Mouse (Mus musculus) hindbrain, embryonic 10.5 days (tissue): ENCODE results near the gene Gemin7. TPM values are rescaled to one million over a fixed set of nuclear protein-coding genes. Genes with fewer than 3 reads are reported as not detected.

Experiments
- DNase-seq: peaks from one replicate; pipeline ENCODE4 v3.0.0-alpha.2; 2017; ENCODE audit warnings: low spot score
- H3K27ac ChIP-seq: fragments of 300-500 bp; sonication (generic); 2 replicates; pipeline ENCODE4 v1.5.1; 2016; ENCODE audit warnings: mild to moderate bottlenecking, moderate library complexity
- H3K27me3 ChIP-seq: fragments of 300-500 bp; sonication (generic); 2 replicates; pipeline ENCODE4 v1.6.1; 2016; ENCODE audit warnings: mild to moderate bottlenecking; ENCODE audit not compliant: poor library complexity, insufficient read depth, severe bottlenecking
- H3K36me3 ChIP-seq: fragments of 300-500 bp; sonication (generic); 2 replicates; pipeline ENCODE4 v1.6.1; 2016; ENCODE audit warnings: mild to moderate bottlenecking, moderate library complexity
- H3K4me1 ChIP-seq: fragments of 300-500 bp; sonication (generic); replicated peaks from 2 replicates; pipeline ENCODE4 v1.6.1; 2016; ENCODE audit warnings: mild to moderate bottlenecking
- H3K4me3 ChIP-seq: fragments of 300-500 bp; sonication (generic); 2 replicates; pipeline ENCODE4 v1.5.1; 2016; ENCODE audit warnings: mild to moderate bottlenecking, moderate library complexity
- H3K9me3 ChIP-seq: fragments of 300-500 bp; sonication (generic); 2 replicates; pipeline ENCODE4 v1.6.1; 2016; ENCODE audit warnings: mild to moderate bottlenecking, moderate library complexity
- WGBS: fragments of 180-500 bp; shearing (Covaris S2); methylation state at CpG from one replicate; pipeline ENCODE4 v1.1.7; 2016; 5-methylcytosine and 5-hydroxymethylcytosine counted together
- polyA plus RNA-seq: library from polyadenylated mRNA; unstranded; fragments of >200 nt; fragmentation: Nextera tagmentation; extraction: Ambion mirVana; gene quantifications from 2 replicates; pipeline ENCODE4 v1.2.1, GENCODE M21; 2016

Gene Gemin7
- polyA plus RNA-seq, 1 experiment from 2014 or later, result 188 TPM

- Histone ChIP-seq H3K36me3 (peaks cover 47% of the 10 kb centered on the region), H3K27me3 (no peaks in the 10 kb centered on the region), H3K27ac (no peak overlapping the region), H3K9me3 (no peaks in the 10 kb centered on the region), H3K4me1 (peaks cover 31% of the 10 kb centered on the region), H3K4me3 (peak overlapping the region; percentile 99)
- WGBS, result 84% methylated on average over 12 of the region's 12 CpGs
- DNase-seq, result no peak
Observed at GRCm38 (mm10) chr7:19603055-19603454, 25.7 kb upstream of the Gemin7 start.

- no peak for DNase-seq
- Histone ChIP-seq H3K4me1 (peaks cover 31% of the 10 kb centered on the region), H3K36me3 (peaks cover 70% of the 10 kb centered on the region)
Observed at GRCm38 (mm10) chr7:19600562-19600961, 23.2 kb upstream of the Gemin7 start.

GRCm38 (mm10) chr7:19593061-19593730 lies 15.8 kb upstream of the Gemin7 start:
- peaks cover 98% of the 10 kb centered on the region for H3K36me3 ChIP-seq
- 93% methylated on average over 10 of the region's 10 CpGs for WGBS
- no peaks in the 10 kb centered on the region for H3K4me1 ChIP-seq
- H3K27ac ChIP-seq, result no peak overlapping the region
- H3K4me3 ChIP-seq, result no peak overlapping the region
- no peaks in the 10 kb centered on the region for H3K27me3 ChIP-seq
- DNase-seq, result no peak
- H3K9me3 ChIP-seq, result no peaks in the 10 kb centered on the region

More at GRCm38 (mm10) chr7:19600562-19600961, 23.2 kb upstream of the Gemin7 start:
- WGBS, result 55% methylated on average over 5 of the region's 5 CpGs
- H3K4me3 ChIP-seq, result no peak overlapping the region
- no peaks in the 10 kb centered on the region for H3K9me3 ChIP-seq
- H3K27me3 ChIP-seq, result no peaks in the 10 kb centered on the region
- H3K27ac ChIP-seq, result no peak overlapping the region

- Histone ChIP-seq H3K36me3 (peaks cover 100% of the 10 kb centered on the region), H3K4me3 (peak overlapping the region; percentile 11; the same call in 1 of the 2 replicates), H3K4me1 (no peaks in the 10 kb centered on the region), H3K27me3 (no peaks in the 10 kb centered on the region), H3K9me3 (no peaks in the 10 kb centered on the region; the same call in 1 of the 2 replicates), H3K27ac (no peak overlapping the region)
- peak; percentile 59 for DNase-seq
- WGBS, result 65% methylated on average over 3 of the region's 3 CpGs
Observed at GRCm38 (mm10) chr7:19589917-19590316, 12.5 kb upstream of the Gemin7 start.

- H3K36me3 ChIP-seq, result peaks cover 100% of the 10 kb centered on the region
- WGBS, result 59% methylated on average over 3 of the region's 3 CpGs
- H3K9me3 ChIP-seq, result no peaks in the 10 kb centered on the region; the same call in 1 of the 2 replicates
- no peak overlapping the region for H3K27ac ChIP-seq
- no peak overlapping the region for H3K4me3 ChIP-seq
- no peaks in the 10 kb centered on the region for H3K27me3 ChIP-seq
- DNase-seq, result peak; percentile 52
- no peaks in the 10 kb centered on the region for H3K4me1 ChIP-seq
Observed at GRCm38 (mm10) chr7:19589207-19589606, 11.8 kb upstream of the Gemin7 start.

- H3K27ac ChIP-seq, result no peak overlapping the region
- H3K4me3 ChIP-seq, result no peak overlapping the region
- no peaks in the 10 kb centered on the region; the same call in 1 of the 2 replicates for H3K9me3 ChIP-seq
- no peaks in the 10 kb centered on the region for H3K27me3 ChIP-seq
- 77% methylated on average over 46 of the region's 46 CpGs for WGBS
- DNase-seq, result no peak
- H3K4me1 ChIP-seq, result no peaks in the 10 kb centered on the region
- peaks cover 100% of the 10 kb centered on the region for H3K36me3 ChIP-seq
Observed at GRCm38 (mm10) chr7:19586269-19586668, 8.9 kb upstream of the Gemin7 start.

GRCm38 (mm10) chr7:19580634-19581033 lies 3.2 kb upstream of the Gemin7 start:
- H3K4me3 ChIP-seq, result no peak overlapping the region
- peaks cover 51% of the 10 kb centered on the region for H3K27me3 ChIP-seq
- 80% methylated on average over 8 of the region's 8 CpGs for WGBS
- H3K9me3 ChIP-seq, result no peaks in the 10 kb centered on the region
- DNase-seq, result no peak
- H3K4me1 ChIP-seq, result peaks cover 16% of the 10 kb centered on the region
- no peak overlapping the region for H3K27ac ChIP-seq
- peaks cover 63% of the 10 kb centered on the region for H3K36me3 ChIP-seq

GRCm38 (mm10) chr7:19579751-19580150 lies 2.4 kb upstream of the Gemin7 start:
- H3K4me1 ChIP-seq, result peaks cover 16% of the 10 kb centered on the region
- no peak for DNase-seq
- WGBS, result 76% methylated on average over 10 of the region's 10 CpGs
- H3K9me3 ChIP-seq, result no peaks in the 10 kb centered on the region
- H3K27me3 ChIP-seq, result peaks cover 60% of the 10 kb centered on the region
- no peak overlapping the region for H3K27ac ChIP-seq
- H3K4me3 ChIP-seq, result no peak overlapping the region
- peaks cover 54% of the 10 kb centered on the region for H3K36me3 ChIP-seq

- H3K27ac ChIP-seq, result no peak overlapping the region
- H3K4me3 ChIP-seq, result 0 out of 2 replicates have a peak overlapping the region, but pooled peaks have one; percentile 50
- peaks cover 20% of the 10 kb centered on the region for H3K4me1 ChIP-seq
- 60% methylated on average over 4 of the region's 4 CpGs for WGBS
- peaks cover 41% of the 10 kb centered on the region for H3K36me3 ChIP-seq
- no peaks in the 10 kb centered on the region for H3K9me3 ChIP-seq
- peaks cover 67% of the 10 kb centered on the region for H3K27me3 ChIP-seq
- no peak for DNase-seq
Observed at GRCm38 (mm10) chr7:19578436-19578835, 1.0 kb upstream of the Gemin7 start.

- peaks cover 36% of the 10 kb centered on the region for H3K36me3 ChIP-seq
- H3K27ac ChIP-seq, result no peak overlapping the region
- peaks cover 23% of the 10 kb centered on the region for H3K4me1 ChIP-seq
- no peak for DNase-seq
- 18% methylated on average over 10 of the region's 10 CpGs for WGBS
- H3K4me3 ChIP-seq, result peak overlapping the region; percentile 50
- H3K9me3 ChIP-seq, result no peaks in the 10 kb centered on the region
- peaks cover 67% of the 10 kb centered on the region for H3K27me3 ChIP-seq
Observed at GRCm38 (mm10) chr7:19577877-19578414, 551 bp upstream of the Gemin7 start.

GRCm38 (mm10) chr7:19575559-19575958 lies 1.8 kb downstream of the Gemin7 start:
- Histone ChIP-seq H3K36me3 (peaks cover 20% of the 10 kb centered on the region), H3K9me3 (no peaks in the 10 kb centered on the region), H3K4me1 (peaks cover 37% of the 10 kb centered on the region), H3K4me3 (no peak overlapping the region), H3K27me3 (peaks cover 65% of the 10 kb centered on the region), H3K27ac (no peak overlapping the region)
- DNase-seq, result no peak
- WGBS, result 64% methylated on average over 3 of the region's 3 CpGs

- peaks cover 26% of the 10 kb centered on the region for H3K36me3 ChIP-seq
- peaks cover 37% of the 10 kb centered on the region for H3K4me1 ChIP-seq
- H3K4me3 ChIP-seq, result peak overlapping the region; percentile 71
- peaks cover 47% of the 10 kb centered on the region for H3K27me3 ChIP-seq
- H3K9me3 ChIP-seq, result no peaks in the 10 kb centered on the region
- DNase-seq, result no peak
- peak overlapping the region; percentile 93 for H3K27ac ChIP-seq
- 27% methylated on average over 16 of the region's 16 CpGs for WGBS
Observed at GRCm38 (mm10) chr7:19573776-19574140, 3.6 kb downstream of the Gemin7 start.

- DNase-seq, result peak; percentile 88
- Histone ChIP-seq H3K36me3 (peaks cover 30% of the 10 kb centered on the region), H3K27me3 (peaks cover 41% of the 10 kb centered on the region), H3K4me1 (peaks cover 37% of the 10 kb centered on the region), H3K4me3 (peak overlapping the region; percentile 71), H3K27ac (peak overlapping the region; percentile 93), H3K9me3 (no peaks in the 10 kb centered on the region)
- under 1% methylated on average over 53 of the region's 53 CpGs for WGBS
Observed at GRCm38 (mm10) chr7:19572926-19573775, 4.2 kb downstream of the Gemin7 start.
